Mouse (Mus musculus): ENCODE measurements around the gene Dlst.
"Not testable (repeated sequence)": the region's sequence is repeated elsewhere in the genome, so short reads cannot be mapped to it uniquely, and the experiment has no call there.

Dlst gene

GRCm38 (mm10) chr12:85115678-85116077, 5.0 kb downstream of the Dlst start:
- DNase-seq: no peak

- no peak for DNase-seq
Observed at GRCm38 (mm10) chr12:85121806-85122459, 11.3 kb downstream of the Dlst start.

GRCm38 (mm10) chr12:85123108-85123530, 12.5 kb downstream of the Dlst start:
- DNase-seq: no peak

- no peak for DNase-seq
Observed at GRCm38 (mm10) chr12:85123645-85124044, 13.0 kb downstream of the Dlst start.

GRCm38 (mm10) chr12:85124751-85125150, 14.1 kb downstream of the Dlst start:
- DNase-seq: no peak

- DNase-seq: peak; percentile 62
Observed at GRCm38 (mm10) chr12:85126986-85127603, 16.5 kb downstream of the Dlst start.

GRCm38 (mm10) chr12:85129426-85129978, 18.9 kb downstream of the Dlst start:
- DNase-seq: no peak

GRCm38 (mm10) chr12:85131361-85131760, 20.7 kb downstream of the Dlst start:
- DNase-seq: no peak

GRCm38 (mm10) chr12:85134043-85134794, 23.6 kb downstream of the Dlst start:
- no peak for DNase-seq

- DNase-seq: no peak
Observed at GRCm38 (mm10) chr12:85135513-85136470, 25.2 kb downstream of the Dlst start.

- DNase-seq: no peak
Observed at GRCm38 (mm10) chr12:85136627-85137026, 26.0 kb downstream of the Dlst start.

GRCm38 (mm10) chr12:85140036-85140701, 29.5 kb downstream of the Dlst start:
- DNase-seq: no peak

- no peak for DNase-seq
Observed at GRCm38 (mm10) chr12:85141096-85141495, 30.5 kb downstream of the Dlst start.

GRCm38 (mm10) chr12:85142803-85143202, 32.2 kb downstream of the Dlst start:
- DNase-seq: peak; percentile 92

- not testable (repeated sequence) for DNase-seq
Observed at GRCm38 (mm10) chr12:85144276-85144675, 33.6 kb downstream of the Dlst start.

GRCm38 (mm10) chr12:85144821-85145220, 34.2 kb downstream of the Dlst start:
- no peak for DNase-seq

GRCm38 (mm10) chr12:85145630-85146029, 35.0 kb downstream of the Dlst start:
- DNase-seq: peak; percentile 75

GRCm38 (mm10) chr12:85146355-85146754, 35.7 kb downstream of the Dlst start:
- peak; percentile 61 for DNase-seq

- no peak for DNase-seq
Observed at GRCm38 (mm10) chr12:85146881-85147280, 36.2 kb downstream of the Dlst start.

GRCm38 (mm10) chr12:85150321-85151001, 39.8 kb downstream of the Dlst start:
- peak; percentile 21 for DNase-seq
